Mouse (Mus musculus) thymus, adult 2 months (tissue): ENCODE measurements at regions not wholly inside any gene's neighbourhood (a gene's known extent, or its start where the extent isn't known, plus 50 kb on each side); places are given as distances from the start of the nearest gene placed in this dataset.

Source experiments
- DNase-seq: peaks from one replicate; pipeline ENCODE4 v3.0.0; 2021
- H3K27ac ChIP-seq: fragments of 200-500 bp; 2 replicates; pipeline ENCODE4 v1.5.1; 2012; ENCODE audit warnings: low read length, control low read depth; ENCODE audit not compliant: control insufficient read depth, insufficient read depth
- H3K27me3 ChIP-seq: fragments of 200-500 bp; 2 replicates; pipeline ENCODE4 v1.6.1; 2012; ENCODE audit warnings: mild to moderate bottlenecking, low read length, moderate library complexity, mixed read lengths; ENCODE audit not compliant: control insufficient read depth, insufficient read depth
- H3K36me3 ChIP-seq: fragments of 200-500 bp; 2 replicates; pipeline ENCODE4 v1.6.1; 2012; ENCODE audit warnings: mild to moderate bottlenecking, low read length, moderate library complexity; ENCODE audit not compliant: control insufficient read depth, insufficient read depth
- H3K4me1 ChIP-seq: fragments of 200-500 bp; replicated peaks from 2 replicates; pipeline ENCODE4 v1.6.1; 2012; ENCODE audit warnings: low read length; ENCODE audit not compliant: control insufficient read depth, insufficient read depth
- H3K4me3 ChIP-seq: fragments of 200-500 bp; 2 replicates; pipeline ENCODE4 v1.5.1; 2012; ENCODE audit warnings: mild to moderate bottlenecking, low read length, control low read depth, moderate library complexity; ENCODE audit not compliant: control insufficient read depth, insufficient read depth
- CTCF ChIP-seq: fragments of 200-500 bp; IDR thresholded peaks from 2 replicates; pipeline ENCODE4 v1.5.1; 2012; ENCODE audit warnings: mild to moderate bottlenecking, control low read depth, low read length, moderate library complexity, borderline replicate concordance; ENCODE audit not compliant: control insufficient read depth, poor library complexity, insufficient read depth; ENCODE audit errors: extremely low read depth
- POLR2A ChIP-seq: fragments of 200-500 bp; IDR thresholded peaks from 2 replicates; pipeline ENCODE4 v1.6.1; 2012; ENCODE audit warnings: mild to moderate bottlenecking, low read length, control low read depth, moderate library complexity; ENCODE audit not compliant: control insufficient read depth, poor library complexity, insufficient read depth; ENCODE audit errors: extremely low read depth
- WGBS: fragments of 180-500 bp; shearing (Covaris S2); methylation state at CpG from one replicate; pipeline ENCODE4 v1.1.7; 2018; 5-methylcytosine and 5-hydroxymethylcytosine counted together

- H3K4me3 ChIP-seq = no peak overlapping the region
- 79% methylated on average over 22 of the region's 22 CpGs for WGBS
- DNase-seq = no peak
- no peak overlapping the region for H3K27ac ChIP-seq
- H3K27me3 ChIP-seq = no peaks in the 10 kb centered on the region
- H3K36me3 ChIP-seq = no peaks in the 10 kb centered on the region
- TF ChIP-seq POLR2A = no peak
- no peaks in the 10 kb centered on the region for H3K4me1 ChIP-seq
Measured at GRCm38 (mm10) chr10:67458447-67459272, 76.6 kb upstream of the Egr2 start.

- H3K27me3 ChIP-seq = no peaks in the 10 kb centered on the region
- H3K36me3 ChIP-seq = no peaks in the 10 kb centered on the region
- DNase-seq = no peak
- no peak overlapping the region for H3K27ac ChIP-seq
- TF ChIP-seq POLR2A (no peak), CTCF (no peak)
- H3K4me1 ChIP-seq = no peaks in the 10 kb centered on the region
- 96% methylated on average over 1 of the region's 1 CpGs for WGBS
- H3K4me3 ChIP-seq = no peak overlapping the region
Measured at GRCm38 (mm10) chr10:67461321-67461720, 74.0 kb upstream of the Egr2 start.

- H3K27ac ChIP-seq = no peak overlapping the region
- no peak for TF ChIP-seq POLR2A
- no peak for TF ChIP-seq CTCF
- no peaks in the 10 kb centered on the region for H3K4me1 ChIP-seq
- WGBS = 59% methylated on average over 1 of the region's 1 CpGs
- DNase-seq = no peak
- no peaks in the 10 kb centered on the region for H3K27me3 ChIP-seq
- H3K4me3 ChIP-seq = no peak overlapping the region
- no peaks in the 10 kb centered on the region for H3K36me3 ChIP-seq
Measured at GRCm38 (mm10) chr10:67461862-67462261, 73.4 kb upstream of the Egr2 start.

- no peak for DNase-seq
- Histone ChIP-seq H3K27me3 (no peaks in the 10 kb centered on the region), H3K36me3 (no peaks in the 10 kb centered on the region), H3K4me1 (no peaks in the 10 kb centered on the region), H3K27ac (no peak overlapping the region), H3K4me3 (no peak overlapping the region)
- WGBS = 93% methylated on average over 8 of the region's 8 CpGs
- TF ChIP-seq POLR2A (no peak), CTCF (no peak)
Measured at GRCm38 (mm10) chr10:67468724-67469123, 66.6 kb upstream of the Egr2 start.

- Histone ChIP-seq H3K27me3 (no peaks in the 10 kb centered on the region), H3K27ac (no peak overlapping the region), H3K4me3 (no peak overlapping the region), H3K4me1 (no peaks in the 10 kb centered on the region), H3K36me3 (no peaks in the 10 kb centered on the region)
- DNase-seq = no peak
- TF ChIP-seq CTCF = no peak
- TF ChIP-seq POLR2A = no peak
- 96% methylated on average over 6 of the region's 6 CpGs for WGBS
Measured at GRCm38 (mm10) chr10:67473016-67473415, 62.3 kb upstream of the Egr2 start.

- Histone ChIP-seq H3K4me1 (no peaks in the 10 kb centered on the region), H3K27me3 (no peaks in the 10 kb centered on the region), H3K4me3 (no peak overlapping the region), H3K27ac (no peak overlapping the region), H3K36me3 (no peaks in the 10 kb centered on the region)
- TF ChIP-seq CTCF (no peak), POLR2A (no peak)
- DNase-seq = no peak
- WGBS = 75% methylated on average over 2 of the region's 2 CpGs
Measured at GRCm38 (mm10) chr10:67474336-67474735, 60.9 kb upstream of the Egr2 start.

GRCm38 (mm10) chr10:67482268-67482667 is 53.0 kb upstream of the Egr2 start:
- Histone ChIP-seq H3K36me3 (no peaks in the 10 kb centered on the region), H3K4me3 (no peak overlapping the region), H3K27me3 (no peaks in the 10 kb centered on the region), H3K27ac (no peak overlapping the region), H3K4me1 (no peaks in the 10 kb centered on the region)
- 91% methylated on average over 14 of the region's 14 CpGs for WGBS
- no peak for DNase-seq
- TF ChIP-seq CTCF = no peak
- no peak for TF ChIP-seq POLR2A
